8 mouse cellular contexts compared by ENCODE assay signal in the genomic region with DNA sequence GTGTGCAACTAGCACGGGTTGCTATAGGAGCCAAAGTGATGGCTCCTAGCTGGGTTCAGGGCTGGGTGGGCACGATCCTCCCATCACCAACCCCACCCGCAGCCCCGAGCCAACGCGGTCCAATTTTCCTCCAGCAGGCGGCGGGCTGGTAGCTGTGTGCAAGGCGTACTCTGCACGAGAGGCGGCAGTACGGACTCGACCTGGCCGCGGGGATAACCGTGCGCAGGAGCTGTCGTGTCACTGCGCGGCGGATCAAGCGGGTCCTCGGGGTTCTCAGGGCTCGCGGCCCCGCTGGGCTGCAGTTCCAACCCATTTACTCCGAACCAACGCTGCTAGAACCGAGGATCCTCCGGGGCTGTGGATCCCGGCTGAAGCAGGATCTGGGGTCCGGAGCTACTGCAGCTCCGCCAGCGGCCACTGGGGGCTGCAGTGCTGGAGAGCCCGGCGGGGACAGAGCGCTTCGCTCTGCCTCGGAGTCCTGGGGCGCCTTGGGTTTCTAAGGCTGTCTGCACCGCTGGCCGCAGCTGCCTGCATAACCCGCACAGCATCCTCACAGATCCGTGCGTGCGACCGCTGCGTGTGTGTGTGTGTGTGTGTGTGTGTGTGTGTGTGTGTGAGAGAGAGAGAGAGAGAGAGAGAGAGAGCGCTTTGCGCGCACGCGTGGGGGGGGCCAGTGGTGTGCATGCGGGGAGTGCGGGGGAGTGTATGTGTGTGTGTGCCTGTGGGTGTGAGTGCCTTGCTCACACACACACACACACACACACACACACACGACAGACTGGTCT. TPM values are rescaled to one million over a fixed set of nuclear protein-coding genes. Genes with fewer than 3 reads are reported as not detected.
DNase-seq lines count a peak whose midpoint lies in the region; ATAC-seq lines count a peak whose summit lies in the region.

A gene (plus strand): TSS at position 759 of the 785 bp plus-strand sequence.

- ATAC-seq in hindbrain, embryonic 14.5 days (ENCODE audit: low FRiP score) = peak; percentile 94

- H3K9me3 ChIP-seq in hindbrain, embryonic 14.5 days (ENCODE audit: control insufficient read depth, low read length) = no peaks in the 10 kb centered on the region

- no peaks in the 10 kb centered on the region for H3K36me3 ChIP-seq in hindbrain, embryonic 14.5 days (replicated peaks; ENCODE audit: control insufficient read depth, insufficient read depth)

- under 1% methylated on average over 50 of the region's 56 CpGs for WGBS in hindbrain, embryonic 14.5 days

- H3K27me3 ChIP-seq in hindbrain, embryonic 14.5 days (ENCODE audit: control insufficient read depth, insufficient read depth, low read length) = 0 out of 2 replicates have a peak, but pooled peaks cover 4% of the 10 kb centered on the region

- H3K4me2 ChIP-seq in hindbrain, embryonic 14.5 days (replicated peaks) = peak within 1 kb of the TSS; percentile 70

- peak within 1 kb of the TSS; percentile 59 for H3K4me3 ChIP-seq in hindbrain, embryonic 14.5 days (replicated peaks; ENCODE audit: low read length)

- H3K27ac ChIP-seq in hindbrain, embryonic 14.5 days = peak within 1 kb of the TSS; percentile 86

- H3K9ac ChIP-seq in hindbrain, embryonic 14.5 days = peak within 1 kb of the TSS; percentile 89

- peaks cover 19% of the 10 kb centered on the region; the same call in 1 of the 2 replicates for H3K4me1 ChIP-seq in hindbrain, embryonic 14.5 days (replicated peaks; ENCODE audit: control insufficient read depth, insufficient read depth, low read length)

- DNase-seq in R1 (ENCODE audit: low read depth, low spot score) = peak; percentile 85
- peak; percentile 89 to 90 for DNase-seq in cerebellum, postnatal 25 days
- peak; percentile 59 for DNase-seq in gastrocnemius, adult 18-20 months (ENCODE audit: low spot score)
- DNase-seq in hindbrain, embryonic 14.5 days (ENCODE audit: low spot score) = peak; percentile 86
- peak; percentile 88 to 89 for DNase-seq in layer of hippocampus, postnatal 36 days
- peak; percentile 78 for DNase-seq in lung, postnatal 10 days
- peak; percentile 89 for DNase-seq in retina, embryonic 14.5 days (ENCODE audit: low spot score)
- DNase-seq in thymus, postnatal 36 days = peak; percentile 65 to 71

RNA-seq across cellular contexts. Expression of the gene that starts here (rescaled TPM):
- total RNA-seq in gastrocnemius, adult 18-20 months (2021) = under 1 TPM in 1 of 2 experiments, not detected in 1; 0.12 TPM
- 7.9 and 8.3 TPM in 2 replicates for polyA plus RNA-seq in hindbrain, embryonic 14.5 days (2014; fragmentation: Nextera tagmentation; extraction: Ambion mirVana)
- total RNA-seq in layer of hippocampus, postnatal 36 days (2021) = 10 to 100 TPM; 36.6 to 42.2 TPM

Comparison
In these comparisons a context has a peak if more than half of its experiments do, and no peak if none do; other contexts are left out.
1. Peak in every context shown above with its lines: DNase-seq, ATAC-seq, H3K4me3 ChIP-seq and H3K27ac ChIP-seq.
2. RNA of the gene that starts here (total RNA-seq): 36.6 to 42.2 TPM in layer of hippocampus, postnatal 36 days; 0.12 TPM in gastrocnemius, adult 18-20 months; every median in the first group is over 10 times any median in the second.
3. Peak in DNase-seq in gastrocnemius, adult 18-20 months; RNA of the gene not detected or under 1 TPM.